Mouse (Mus musculus): ENCODE data around the gene 5730596B20Rik.

DNA sequence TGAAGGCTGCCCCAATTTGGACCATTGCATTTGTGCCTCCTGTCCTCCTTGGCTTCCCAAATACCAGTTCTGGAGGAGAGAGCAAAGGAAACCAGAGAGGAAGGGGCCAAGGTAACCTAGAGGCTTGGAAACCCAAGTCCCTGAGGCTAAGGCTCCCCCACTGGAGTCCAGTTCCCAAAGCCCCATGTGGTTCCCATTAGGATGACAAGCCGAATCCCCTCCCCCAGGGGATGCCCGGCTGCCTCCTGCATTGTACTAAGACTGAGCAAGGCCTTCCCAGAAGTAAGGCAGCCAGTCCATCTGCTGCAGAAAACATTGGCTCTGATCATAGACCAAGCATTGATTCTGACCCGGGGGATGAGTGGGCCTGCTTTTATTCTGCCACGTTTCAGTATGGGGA lies 6.0 kb upstream of the 5730596B20Rik start:
- TF ChIP-seq CTCF (IDR thresholded peaks at IDR 0.05) (no peak), EP300 (IDR thresholded peaks at IDR 0.05) (no peak)
